ENCODE assay signal across 8 mouse cellular contexts in the genomic region with DNA sequence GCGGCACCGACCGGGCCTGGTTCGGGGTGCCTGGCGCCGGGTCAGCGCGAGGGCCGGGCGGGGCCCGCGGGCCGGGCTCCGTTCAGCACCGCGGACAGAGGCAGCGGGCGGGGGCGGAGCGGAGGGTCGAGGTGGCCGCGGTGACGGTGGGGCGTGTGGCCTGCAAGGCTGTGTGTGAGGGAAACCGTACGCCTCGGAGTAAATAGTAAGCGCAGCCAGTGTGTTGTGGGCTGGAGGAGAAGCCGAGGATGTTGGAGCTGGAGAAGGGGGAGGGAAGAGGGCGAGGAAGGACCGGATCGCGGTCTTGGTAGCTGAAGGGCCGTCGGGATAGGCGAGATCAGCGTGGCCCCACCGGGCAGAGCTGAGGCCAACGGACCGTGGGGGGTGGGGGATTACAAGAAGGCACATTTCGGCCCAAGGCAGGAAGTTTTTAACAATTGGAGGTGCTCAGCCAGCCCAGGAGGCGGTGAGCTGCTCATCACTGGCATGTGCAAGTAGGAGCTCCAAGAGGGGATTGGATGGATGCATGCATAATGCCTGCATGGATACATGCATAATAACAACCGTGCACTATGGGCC. TPM values are rescaled to one million over a fixed set of nuclear protein-coding genes. Genes with fewer than 3 reads are reported as not detected.
A peak's percentile ranks its signal among the peaks of the same experiment; 100 is the strongest.
DNase-seq lines count a peak whose midpoint lies in the region; ATAC-seq and TF ChIP-seq lines count a peak whose summit lies in the region.

No protein-coding gene starts in this region.

- H3K36me3 ChIP-seq in embryonic facial prominence, embryonic 11.5 days (replicated peaks; ENCODE audit: control insufficient read depth, insufficient read depth, low read depth, low read length) = no peaks in the 10 kb centered on the region
- H3K36me3 ChIP-seq in heart, embryonic 12.5 days = no peaks in the 10 kb centered on the region
- H3K36me3 ChIP-seq in kidney, embryonic 16.5 days (ENCODE audit: insufficient read depth, low read length) = no peaks in the 10 kb centered on the region
- H3K36me3 ChIP-seq in liver, embryonic 12.5 days = no peaks in the 10 kb centered on the region
- H3K36me3 ChIP-seq in testis, adult 2 months (ENCODE audit: control insufficient read depth, insufficient read depth, low read length) = no peaks in the 10 kb centered on the region

- H3K4me3 ChIP-seq in embryonic facial prominence, embryonic 11.5 days (ENCODE audit: low read depth, low read length) = peak overlapping the region; percentile 40
- peak overlapping the region; percentile 70 for H3K4me3 ChIP-seq in heart, embryonic 12.5 days
- H3K4me3 ChIP-seq in kidney, embryonic 16.5 days (ENCODE audit: low read length) = peak overlapping the region; percentile 58
- peak overlapping the region; percentile 56 for H3K4me3 ChIP-seq in liver, embryonic 12.5 days
- H3K4me3 ChIP-seq in testis, adult 2 months (ENCODE audit: control insufficient read depth, low read depth, low read length) = peak overlapping the region; percentile 87

- no peak for TF ChIP-seq CTCF in testis, adult 2 months (IDR thresholded peaks at IDR 0.05; ENCODE audit: control insufficient read depth, insufficient read depth, insufficient replicate concordance, low read depth, low read length)

- WGBS in embryonic facial prominence, embryonic 11.5 days = under 1% methylated on average over 31 of the region's 44 CpGs
- WGBS in heart, embryonic 12.5 days = 5% methylated on average over 44 of the region's 44 CpGs
- WGBS in kidney, embryonic 16.5 days = 1% methylated on average over 44 of the region's 44 CpGs
- WGBS in liver, embryonic 12.5 days (ENCODE audit: insufficient replicate concordance) = 1% methylated on average over 44 of the region's 44 CpGs

- H3K9me3 ChIP-seq in embryonic facial prominence, embryonic 11.5 days (replicated peaks; ENCODE audit: control insufficient read depth, low read length) = no peaks in the 10 kb centered on the region
- no peaks in the 10 kb centered on the region for H3K9me3 ChIP-seq in heart, embryonic 12.5 days (replicated peaks)
- no peaks in the 10 kb centered on the region for H3K9me3 ChIP-seq in kidney, embryonic 16.5 days (ENCODE audit: low read length)
- no peaks in the 10 kb centered on the region for H3K9me3 ChIP-seq in liver, embryonic 12.5 days (replicated peaks)

- DNase-seq in B cell, adult 2 months = peak; percentile 50 to 57
- DNase-seq in adrenal gland, postnatal 36 days = peak; percentile 82 to 86
- peak; percentile 77 for DNase-seq in embryonic facial prominence, embryonic 11.5 days (ENCODE audit: low spot score)

- H3K27ac ChIP-seq in embryonic facial prominence, embryonic 11.5 days (replicated peaks; ENCODE audit: low read depth, low read length) = no peak overlapping the region
- no peak overlapping the region for H3K27ac ChIP-seq in heart, embryonic 12.5 days (ENCODE audit: poor library complexity, severe bottlenecking)
- H3K27ac ChIP-seq in kidney, embryonic 16.5 days (ENCODE audit: low read length) = no peak overlapping the region
- H3K27ac ChIP-seq in liver, embryonic 12.5 days = no peak overlapping the region
- no peak overlapping the region for H3K27ac ChIP-seq in testis, adult 2 months (ENCODE audit: control insufficient read depth, insufficient read depth, low read depth, low read length)

- ATAC-seq in embryonic facial prominence, embryonic 11.5 days (replicated peaks; ENCODE audit: insufficient number of reproducible peaks, low FRiP score, low TSS enrichment, low read depth) = peak; percentile 76; the same call in 1 of the 2 replicates
- peak; percentile 73 for ATAC-seq in heart, embryonic 12.5 days (ENCODE audit: insufficient number of reproducible peaks, low FRiP score)
- peak; percentile 85; the same call in 1 of the 2 replicates for ATAC-seq in kidney, embryonic 16.5 days (ENCODE audit: low FRiP score, low TSS enrichment)
- ATAC-seq in liver, embryonic 12.5 days = peak; percentile 32; the same call in 1 of the 2 replicates
- ATAC-seq in monocyte, adult 5-6 weeks (replicated peaks; ENCODE audit: insufficient number of reproducible peaks, low FRiP score, low TSS enrichment, poor library complexity, severe bottlenecking) = 0 out of 2 replicates have a peak, but pooled peaks have one; percentile 31

- H3K4me1 ChIP-seq in embryonic facial prominence, embryonic 11.5 days (ENCODE audit: control insufficient read depth, insufficient read depth, low read length) = no peaks in the 10 kb centered on the region
- H3K4me1 ChIP-seq in heart, embryonic 12.5 days (replicated peaks) = peaks cover 7% of the 10 kb centered on the region
- H3K4me1 ChIP-seq in kidney, embryonic 16.5 days (ENCODE audit: insufficient read depth, low read length) = peaks cover 3% of the 10 kb centered on the region
- peaks cover 9% of the 10 kb centered on the region; the same call in 1 of the 2 replicates for H3K4me1 ChIP-seq in liver, embryonic 12.5 days
- peaks cover 10% of the 10 kb centered on the region for H3K4me1 ChIP-seq in testis, adult 2 months (ENCODE audit: control insufficient read depth, insufficient read depth, low read length)

- peak overlapping the region; percentile 7; the same call in 1 of the 2 replicates for H3K9ac ChIP-seq in embryonic facial prominence, embryonic 11.5 days (replicated peaks; ENCODE audit: low read length)
- no peak overlapping the region; the same call in 1 of the 2 replicates for H3K9ac ChIP-seq in heart, embryonic 12.5 days
- H3K9ac ChIP-seq in kidney, embryonic 16.5 days (replicated peaks; ENCODE audit: low read length) = no peak overlapping the region; the same call in 1 of the 2 replicates
- no peak overlapping the region for H3K9ac ChIP-seq in liver, embryonic 12.5 days

- H3K4me2 ChIP-seq in embryonic facial prominence, embryonic 11.5 days (ENCODE audit: low read depth, low read length) = peak overlapping the region; percentile 87
- H3K4me2 ChIP-seq in heart, embryonic 12.5 days = peak overlapping the region; percentile 98
- H3K4me2 ChIP-seq in kidney, embryonic 16.5 days (replicated peaks; ENCODE audit: low read depth, low read length) = peak overlapping the region; percentile 99
- H3K4me2 ChIP-seq in liver, embryonic 12.5 days = peak overlapping the region; percentile 64

- no peak for TF ChIP-seq POLR2A in testis, adult 2 months (IDR thresholded peaks at IDR 0.05; ENCODE audit: control insufficient read depth, low read depth, low read length)

- H3K27me3 ChIP-seq in embryonic facial prominence, embryonic 11.5 days (ENCODE audit: control insufficient read depth, insufficient read depth, low read length) = peaks cover 18% of the 10 kb centered on the region
- peaks cover 78% of the 10 kb centered on the region for H3K27me3 ChIP-seq in heart, embryonic 12.5 days (replicated peaks)
- peaks cover 45% of the 10 kb centered on the region for H3K27me3 ChIP-seq in kidney, embryonic 16.5 days (ENCODE audit: insufficient read depth, low read length)
- H3K27me3 ChIP-seq in liver, embryonic 12.5 days (replicated peaks) = peaks cover 84% of the 10 kb centered on the region
- peaks cover 5% of the 10 kb centered on the region for H3K27me3 ChIP-seq in testis, adult 2 months (ENCODE audit: control insufficient read depth, insufficient read depth, low read length)

RNA-seq across cellular contexts. Expression of a gene that starts 0.6 kb away (rescaled TPM):
- total RNA-seq in adrenal gland, postnatal 36 days (2021) = 1 to 10 TPM; 1.4 to 1.7 TPM
- 0.70 and 0.73 TPM in 2 replicates for polyA plus RNA-seq in embryonic facial prominence, embryonic 11.5 days (2014; fragmentation: Nextera tagmentation; extraction: Ambion mirVana)
- polyA plus RNA-seq in heart, embryonic 12.5 days (2016; fragmentation: Nextera tagmentation; extraction: Ambion mirVana) = 0.05 TPM in 1 of 2 replicates, not detected in the other
- polyA plus RNA-seq in kidney, embryonic 16.5 days (2015; fragmentation: Nextera tagmentation; extraction: Ambion mirVana) = 0.07 and 0.09 TPM in 2 replicates
- polyA plus RNA-seq in liver, embryonic 12.5 days (2016; fragmentation: Nextera tagmentation; extraction: Ambion mirVana) = 0.04 TPM in 1 of 2 replicates, not detected in the other
- 0.10 TPM in 1 of 3 replicates, not detected in the others for total RNA-seq in monocyte, adult 5-6 weeks (2017)
- 1.6 and 2.1 TPM in 2 replicates for polyA plus RNA-seq in testis, adult 2 months (2012; rRNA removed)

RNA-seq across cellular contexts. Expression of a gene that starts 24.9 kb away (rescaled TPM):
- total RNA-seq in adrenal gland, postnatal 36 days (2021) = 10 to 100 TPM; 27.0 to 72.3 TPM
- 2.7 and 2.8 TPM in 2 replicates for polyA plus RNA-seq in embryonic facial prominence, embryonic 11.5 days (2014; fragmentation: Nextera tagmentation; extraction: Ambion mirVana)
- 7.2 and 9.1 TPM in 2 replicates for polyA plus RNA-seq in heart, embryonic 12.5 days (2016; fragmentation: Nextera tagmentation; extraction: Ambion mirVana)
- polyA plus RNA-seq in kidney, embryonic 16.5 days (2015; fragmentation: Nextera tagmentation; extraction: Ambion mirVana) = 13.0 and 13.1 TPM in 2 replicates
- 1.2 and 1.5 TPM in 2 replicates for polyA plus RNA-seq in liver, embryonic 12.5 days (2016; fragmentation: Nextera tagmentation; extraction: Ambion mirVana)
- total RNA-seq in monocyte, adult 5-6 weeks (2017) = not detected in 3 replicates
- 0.22 and 0.30 TPM in 2 replicates for polyA plus RNA-seq in testis, adult 2 months (2012; rRNA removed)

RNA-seq across cellular contexts. Expression of a gene that starts 40.1 kb away (rescaled TPM):
- not detected for total RNA-seq in adrenal gland, postnatal 36 days (2021)
- polyA plus RNA-seq in embryonic facial prominence, embryonic 11.5 days (2014; fragmentation: Nextera tagmentation; extraction: Ambion mirVana) = not detected in 2 replicates
- polyA plus RNA-seq in heart, embryonic 12.5 days (2016; fragmentation: Nextera tagmentation; extraction: Ambion mirVana) = not detected in 2 replicates
- not detected in 2 replicates for polyA plus RNA-seq in kidney, embryonic 16.5 days (2015; fragmentation: Nextera tagmentation; extraction: Ambion mirVana)
- not detected in 2 replicates for polyA plus RNA-seq in liver, embryonic 12.5 days (2016; fragmentation: Nextera tagmentation; extraction: Ambion mirVana)
- total RNA-seq in monocyte, adult 5-6 weeks (2017) = not detected in 3 replicates
- not detected in 2 replicates for polyA plus RNA-seq in testis, adult 2 months (2012; rRNA removed)

RNA-seq across cellular contexts. Expression of a gene that starts 43.5 kb away (rescaled TPM):
- total RNA-seq in adrenal gland, postnatal 36 days (2021) = 100 to 1,000 TPM; 185 to 198 TPM
- polyA plus RNA-seq in embryonic facial prominence, embryonic 11.5 days (2014; fragmentation: Nextera tagmentation; extraction: Ambion mirVana) = 5.7 and 6.6 TPM in 2 replicates
- polyA plus RNA-seq in heart, embryonic 12.5 days (2016; fragmentation: Nextera tagmentation; extraction: Ambion mirVana) = 8.9 and 9.4 TPM in 2 replicates
- polyA plus RNA-seq in kidney, embryonic 16.5 days (2015; fragmentation: Nextera tagmentation; extraction: Ambion mirVana) = 18.9 and 20.0 TPM in 2 replicates
- 6.0 and 6.6 TPM in 2 replicates for polyA plus RNA-seq in liver, embryonic 12.5 days (2016; fragmentation: Nextera tagmentation; extraction: Ambion mirVana)
- 8.5 to 10.6 TPM (median 9.7 TPM) in 3 replicates for total RNA-seq in monocyte, adult 5-6 weeks (2017)
- 24.4 and 29.9 TPM in 2 replicates for polyA plus RNA-seq in testis, adult 2 months (2012; rRNA removed)

RNA-seq across cellular contexts. Expression of a gene that starts 46.5 kb away (rescaled TPM):
- 10 to 100 TPM; 42.3 to 46.9 TPM for total RNA-seq in adrenal gland, postnatal 36 days (2021)
- 22.7 and 28.9 TPM in 2 replicates for polyA plus RNA-seq in embryonic facial prominence, embryonic 11.5 days (2014; fragmentation: Nextera tagmentation; extraction: Ambion mirVana)
- 26.4 and 26.7 TPM in 2 replicates for polyA plus RNA-seq in heart, embryonic 12.5 days (2016; fragmentation: Nextera tagmentation; extraction: Ambion mirVana)
- 43.2 and 44.8 TPM in 2 replicates for polyA plus RNA-seq in kidney, embryonic 16.5 days (2015; fragmentation: Nextera tagmentation; extraction: Ambion mirVana)
- 24.6 and 25.1 TPM in 2 replicates for polyA plus RNA-seq in liver, embryonic 12.5 days (2016; fragmentation: Nextera tagmentation; extraction: Ambion mirVana)
- total RNA-seq in monocyte, adult 5-6 weeks (2017) = 28.7 to 43.2 TPM (median 37.4 TPM) in 3 replicates
- 28.4 and 29.4 TPM in 2 replicates for polyA plus RNA-seq in testis, adult 2 months (2012; rRNA removed)

Comparison
In these comparisons a context has a peak if more than half of its experiments do, and no peak if none do; other contexts are left out.
1. ATAC-seq: peak in every context shown above with its lines; median percentile 85 in kidney, embryonic 16.5 days; 76 in embryonic facial prominence, embryonic 11.5 days; 73 in heart, embryonic 12.5 days; 32 in liver, embryonic 12.5 days; 31 in monocyte, adult 5-6 weeks.